Mouse (Mus musculus) 3T3-L1 (cell line): ENCODE data around the gene P3h2.

ENCODE experiments used
- DNase-seq: peaks from one replicate; pipeline ENCODE4 v3.0.0-alpha.2; 2015; ENCODE audit warnings: low read depth, low spot score

Gene P3h2

GRCm38 (mm10) chr16:26070376-26070775 lies 35.2 kb downstream of the P3h2 start:
- DNase-seq, result no peak

GRCm38 (mm10) chr16:26065060-26065459 lies 40.5 kb downstream of the P3h2 start:
- DNase-seq, result peak; percentile 98

GRCm38 (mm10) chr16:26060239-26061085 lies 45.1 kb downstream of the P3h2 start:
- no peak for DNase-seq

GRCm38 (mm10) chr16:26053631-26054030 lies 52.0 kb downstream of the P3h2 start:
- DNase-seq, result no peak

GRCm38 (mm10) chr16:26049393-26050087 lies 56.0 kb downstream of the P3h2 start:
- peak; percentile 74 for DNase-seq

- no peak for DNase-seq
Observed at GRCm38 (mm10) chr16:26047870-26048269, 57.7 kb downstream of the P3h2 start.

- DNase-seq, result no peak
Observed at GRCm38 (mm10) chr16:26047396-26047795, 58.2 kb downstream of the P3h2 start.

- DNase-seq, result no peak
Observed at GRCm38 (mm10) chr16:26041929-26042303, 63.7 kb downstream of the P3h2 start.

GRCm38 (mm10) chr16:26041021-26041928 lies 64.3 kb downstream of the P3h2 start:
- DNase-seq, result peak; percentile 98

- DNase-seq, result no peak
Observed at GRCm38 (mm10) chr16:26039320-26039719, 66.3 kb downstream of the P3h2 start.

GRCm38 (mm10) chr16:26035525-26035924 lies 70.1 kb downstream of the P3h2 start:
- no peak for DNase-seq

- peak; percentile 21 for DNase-seq
Observed at GRCm38 (mm10) chr16:26035079-26035478, 70.5 kb downstream of the P3h2 start.

- no peak for DNase-seq
Observed at GRCm38 (mm10) chr16:26029424-26030012, 76.1 kb downstream of the P3h2 start.

- peak; percentile 25 for DNase-seq
Observed at GRCm38 (mm10) chr16:26026416-26026815, 79.2 kb downstream of the P3h2 start.

GRCm38 (mm10) chr16:26024543-26024942 lies 81.0 kb downstream of the P3h2 start:
- no peak for DNase-seq

GRCm38 (mm10) chr16:26023352-26023751 lies 82.2 kb downstream of the P3h2 start:
- DNase-seq, result peak; percentile 56

GRCm38 (mm10) chr16:26021759-26022158 lies 83.8 kb downstream of the P3h2 start:
- peak; percentile 68 for DNase-seq

GRCm38 (mm10) chr16:26005811-26006210 lies 99.8 kb downstream of the P3h2 start:
- no peak for DNase-seq

- peak; percentile 97 for DNase-seq
Observed at GRCm38 (mm10) chr16:26003261-26003660, 102.3 kb downstream of the P3h2 start.

GRCm38 (mm10) chr16:26002848-26003247 lies 102.7 kb downstream of the P3h2 start:
- no peak for DNase-seq

- no peak for DNase-seq
Observed at GRCm38 (mm10) chr16:25994605-25995004, 111.0 kb downstream of the P3h2 start.
